Mouse (Mus musculus) stomach, postnatal 0 days (tissue): Measurements from ENCODE around the gene Col4a5.

Source experiments
- CTCF ChIP-seq: IDR thresholded peaks from 2 replicates; pipeline ENCODE4 v1.5.1; 2016; ENCODE audit warnings: antibody characterized with exemption, low read depth, mild to moderate bottlenecking, moderate library complexity
- EP300 ChIP-seq: optimal IDR thresholded peaks from 2 replicates; pipeline ENCODE3; 2016; ENCODE audit warnings: antibody characterized with exemption

GRCm38 (mm10) chrX:141473470-141474302, 1.5 kb upstream of the Col4a5 start, which contains the start of gene Col4a6:
- no peak for TF ChIP-seq CTCF
- TF ChIP-seq EP300: no peak
